ENCODE assay signal across 1 mouse cellular context in the genomic region with DNA sequence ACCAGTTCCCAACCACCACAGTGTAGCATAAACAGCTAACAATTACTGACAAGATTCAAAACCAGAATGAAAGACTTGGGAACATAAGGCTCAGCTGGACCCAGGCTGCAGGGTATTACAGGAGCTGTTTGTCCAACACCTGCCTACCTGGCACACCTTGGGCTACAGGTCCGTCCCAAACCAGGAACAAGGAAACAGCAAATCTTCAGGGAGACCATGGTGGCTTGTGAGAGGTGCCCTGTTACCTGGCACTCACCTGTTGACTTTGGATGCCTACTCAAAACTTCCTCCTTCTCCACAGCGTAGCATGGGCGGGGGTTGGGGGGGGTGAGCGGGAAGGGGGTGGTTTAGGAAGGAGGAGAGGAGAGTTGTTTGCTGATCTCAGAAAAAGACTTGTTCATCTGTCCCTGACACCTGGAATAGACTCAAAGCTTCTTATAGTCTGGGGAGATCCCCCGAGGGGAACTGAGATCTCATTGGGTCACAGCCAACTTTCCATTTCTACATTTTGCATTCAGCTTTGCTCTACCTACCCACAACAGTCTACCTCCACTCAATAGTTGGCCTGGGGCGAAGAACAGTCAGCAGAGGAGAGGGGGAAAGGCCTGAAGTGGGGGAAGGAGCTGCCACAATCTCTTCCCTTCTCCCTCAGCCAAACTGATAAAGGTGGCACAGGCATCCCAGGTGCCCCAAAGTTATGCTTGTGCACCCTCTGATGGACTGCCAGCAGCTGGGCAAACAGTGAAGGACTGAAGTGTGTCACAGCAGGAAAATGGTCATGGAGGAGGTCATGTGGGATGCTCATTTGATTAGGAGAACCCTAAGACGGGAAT.
A peak's percentile ranks its signal among the peaks of the same experiment; 100 is the strongest.
TF ChIP-seq lines count a peak whose summit lies in the region.

No protein-coding gene starts in this region.

TF ChIP-seq in CH12.LX, 34 proteins besides CTCF, POLR2A, EP300 and RAD21:
- TF ChIP-seq MAX (IDR thresholded peaks at IDR 0.05; ENCODE audit: low read length) (no peak; the same call in 1 of the 2 replicates), MXI1 (IDR thresholded peaks at IDR 0.05; ENCODE audit: low read depth, low read length) (no peak), ZNF384 (IDR thresholded peaks at IDR 0.05; ENCODE audit: low read depth, low read length) (no peak), USF1 (IDR thresholded peaks at IDR 0.05; ENCODE audit: low read depth, low read length) (no peak), KAT2A (IDR thresholded peaks at IDR 0.05; ENCODE audit: insufficient replicate concordance, low read length) (no peak), NRF1 (IDR thresholded peaks at IDR 0.05; ENCODE audit: low read depth, low read length) (no peak), SMC3 (IDR thresholded peaks at IDR 0.05; ENCODE audit: low read depth, low read length) (no peak), MAFK (IDR thresholded peaks at IDR 0.05; ENCODE audit: insufficient replicate concordance, low read length) (peak; percentile 72), BHLHE40 (IDR thresholded peaks at IDR 0.05; ENCODE audit: low read depth, low read length) (peak; percentile 60), ZC3H11A (IDR thresholded peaks at IDR 0.05; ENCODE audit: low read depth, low read length) (no peak), MYC (IDR thresholded peaks at IDR 0.05; ENCODE audit: low read depth, low read length) (peak; percentile 10; the same call in 1 of the 2 replicates), JUND (conservative IDR thresholded peaks at IDR 0.05; ENCODE audit: low read depth, low read length) (0 out of 2 replicates have a peak, but pooled peaks have one; percentile 5), JUN (IDR thresholded peaks at IDR 0.05; ENCODE audit: insufficient read depth, low read depth, low read length) (peak; percentile 50), RCOR1 (conservative IDR thresholded peaks at IDR 0.05; ENCODE audit: low read depth, low read length) (peak; percentile 70; the same call in 1 of the 2 replicates), MAZ (IDR thresholded peaks at IDR 0.05; ENCODE audit: low read depth, low read length) (peak; percentile 73), PAX5 (IDR thresholded peaks at IDR 0.05; ENCODE audit: low read length) (no peak), ELF1 (IDR thresholded peaks at IDR 0.05; ENCODE audit: low read depth, low read length) (peak; percentile 31), CHD2 (IDR thresholded peaks at IDR 0.05; ENCODE audit: low read length) (peak; percentile 82), NELFE (IDR thresholded peaks at IDR 0.05; ENCODE audit: low read depth, low read length) (0 out of 2 replicates have a peak, but pooled peaks have one; percentile 34), IRF4 (IDR thresholded peaks at IDR 0.05; ENCODE audit: low read depth, low read length) (peak; percentile 90), TCF12 (IDR thresholded peaks at IDR 0.05; ENCODE audit: low read depth, low read length) (peak; percentile 95), CHD1 (IDR thresholded peaks at IDR 0.05; ENCODE audit: low read depth, low read length) (no peak; the same call in 1 of the 2 replicates), USF2 (conservative IDR thresholded peaks at IDR 0.05; ENCODE audit: low read depth, low read length) (no peak), UBTF (IDR thresholded peaks at IDR 0.05; ENCODE audit: low read depth, low read length) (no peak), TBP (conservative IDR thresholded peaks at IDR 0.05; ENCODE audit: low read depth, low read length) (peak; percentile 77), SIN3A (IDR thresholded peaks at IDR 0.05; ENCODE audit: low read length) (0 out of 2 replicates have a peak, but pooled peaks have one; percentile 34), ZKSCAN1 (IDR thresholded peaks at IDR 0.05; ENCODE audit: borderline replicate concordance, low read depth, low read length) (no peak), HCFC1 (IDR thresholded peaks at IDR 0.05; ENCODE audit: low read depth, low read length) (no peak), MEF2A (IDR thresholded peaks at IDR 0.05; ENCODE audit: borderline replicate concordance, low read depth, low read length) (peak; percentile 90), ZMIZ1 (IDR thresholded peaks at IDR 0.05; ENCODE audit: low read depth, low read length) (no peak), POLR2AphosphoS2 (IDR thresholded peaks at IDR 0.05; ENCODE audit: low read depth, low read length) (no peak), ETS1 (conservative IDR thresholded peaks at IDR 0.05; ENCODE audit: low read depth, low read length) (peak; percentile 73)
